Mouse (Mus musculus) ES-Bruce4 (cell line): ENCODE results near the gene Olfr1441.

Experiments used
- CTCF ChIP-seq: IDR thresholded peaks from one replicate; pipeline ENCODE4 v1.8.1; 2011; ENCODE audit warnings: low read depth, low read length
- EP300 ChIP-seq: IDR thresholded peaks from 2 replicates; pipeline ENCODE4 v1.6.1; 2011; ENCODE audit warnings: low read depth, low read length; ENCODE audit not compliant: insufficient read depth

- TF ChIP-seq CTCF (no peak), EP300 (no peak)
These were observed 25.3 kb downstream of the Olfr1441 start for GRCm38 (mm10) chr19:12442560-12442959.
